Mouse (Mus musculus) right cerebral cortex, postnatal 14 days (tissue): ENCODE measurements around the gene Car3.

ENCODE experiments used
- DNase-seq: peaks from one replicate; pipeline ENCODE4 v3.0.0; 2022

Gene Car3

DNA sequence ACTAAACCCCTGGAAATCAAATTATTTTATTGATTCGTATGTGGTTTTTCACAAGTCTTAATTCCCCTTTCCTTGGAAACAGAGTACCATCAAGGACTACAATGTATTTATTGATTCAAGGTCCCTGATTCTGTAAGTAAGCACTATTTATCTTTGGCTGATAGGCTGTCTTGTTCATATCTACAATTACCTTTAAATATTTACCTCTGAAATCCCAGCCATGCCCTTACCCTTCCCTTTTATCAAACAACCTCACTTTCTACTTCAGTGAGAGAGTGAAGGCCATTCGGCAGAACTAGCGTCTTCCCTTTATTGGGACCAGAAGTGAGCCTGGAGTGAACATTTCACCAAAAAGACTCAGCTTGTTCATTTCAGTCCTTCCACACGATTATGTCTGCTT is 50.5 kb downstream of the Car3 start:
- no peak for DNase-seq

DNA sequence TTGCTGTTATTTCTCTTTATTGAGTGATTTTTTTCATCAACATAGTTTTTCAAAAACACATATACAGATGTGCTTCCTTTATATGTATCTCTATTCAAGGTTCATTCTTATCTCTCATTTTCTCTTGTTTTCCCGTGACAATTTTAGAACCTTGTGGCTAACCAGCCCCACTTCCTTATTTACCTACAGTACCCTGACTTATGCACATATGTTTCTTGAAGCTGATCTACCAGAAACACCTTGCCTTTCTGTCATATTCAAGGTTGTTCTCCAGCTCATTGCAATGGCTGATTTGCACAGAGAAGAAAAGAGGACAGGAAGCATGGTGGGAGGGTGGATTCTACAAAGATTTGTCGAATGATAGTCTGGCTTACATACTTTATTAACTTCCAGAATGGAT is 52.0 kb downstream of the Car3 start:
- no peak for DNase-seq

GRCm38 (mm10) chr3:14917261-14917660 is 53.9 kb downstream of the Car3 start:
- DNase-seq: no peak
